Mouse (Mus musculus) brown adipose tissue, adult 24 weeks (tissue): ENCODE measurements at regions not wholly inside any gene's neighbourhood (a gene's known extent, or its start where the extent isn't known, plus 50 kb on each side); places are given as distances from the start of the nearest gene placed in this dataset.

Source experiments
- H3K27ac ChIP-seq: fragments of 200-500 bp; replicated peaks from 2 replicates; pipeline ENCODE4 v1.5.1; 2012; ENCODE audit warnings: low read depth, mild to moderate bottlenecking, low read length
- H3K4me1 ChIP-seq: fragments of 200-500 bp; 2 replicates; pipeline ENCODE4 v1.6.1; 2012; ENCODE audit warnings: low read length, mixed read lengths; ENCODE audit not compliant: control insufficient read depth, insufficient read depth, insufficient read length
- H3K4me3 ChIP-seq: fragments of 200-500 bp; 2 replicates; pipeline ENCODE4 v1.5.1; 2012; ENCODE audit warnings: low read depth, mild to moderate bottlenecking, low read length, moderate library complexity; ENCODE audit not compliant: insufficient read depth

DNA sequence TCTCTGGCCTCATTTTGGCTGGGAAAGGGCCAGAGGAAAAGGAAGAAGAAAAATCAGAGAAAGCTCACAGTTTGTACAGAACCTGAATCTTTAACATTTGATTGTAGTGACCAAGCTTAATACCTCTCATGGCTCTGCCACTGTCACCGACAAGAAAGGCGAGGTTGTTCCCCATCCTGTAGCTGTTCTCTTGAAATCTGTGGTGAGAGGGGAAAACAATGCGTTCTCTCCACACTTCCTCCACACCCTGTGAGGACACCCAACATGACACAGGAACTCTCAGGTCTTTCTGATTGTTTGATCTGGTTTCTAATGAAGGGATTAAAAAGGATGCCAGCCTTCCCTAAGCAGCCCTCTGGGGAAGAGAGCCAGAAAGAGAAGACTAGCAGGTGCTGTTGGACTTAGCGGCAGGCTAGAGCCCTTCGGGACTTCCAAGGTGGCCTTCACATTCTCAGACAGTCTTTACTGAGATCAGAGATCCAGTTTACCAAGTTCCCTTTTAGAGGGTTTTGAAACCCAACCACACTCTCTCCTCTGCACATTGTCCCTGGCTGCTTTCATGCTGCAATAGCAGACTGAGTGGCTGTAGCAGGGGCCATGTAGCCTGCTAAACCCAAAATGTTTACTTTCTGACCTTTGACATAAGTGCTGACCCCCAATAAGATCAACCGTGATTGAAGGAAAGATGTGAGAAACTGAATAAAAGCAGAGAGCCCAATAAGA, 98.5 kb upstream of the Pmfbp1 start:
- Histone ChIP-seq H3K27ac (no peak overlapping the region), H3K4me3 (no peak overlapping the region), H3K4me1 (no peaks in the 10 kb centered on the region)

- H3K27ac ChIP-seq = no peak overlapping the region
- H3K4me1 ChIP-seq = no peaks in the 10 kb centered on the region
Measured at GRCm38 (mm10) chr8:109399616-109400015, 94.2 kb upstream of the Pmfbp1 start.

DNA sequence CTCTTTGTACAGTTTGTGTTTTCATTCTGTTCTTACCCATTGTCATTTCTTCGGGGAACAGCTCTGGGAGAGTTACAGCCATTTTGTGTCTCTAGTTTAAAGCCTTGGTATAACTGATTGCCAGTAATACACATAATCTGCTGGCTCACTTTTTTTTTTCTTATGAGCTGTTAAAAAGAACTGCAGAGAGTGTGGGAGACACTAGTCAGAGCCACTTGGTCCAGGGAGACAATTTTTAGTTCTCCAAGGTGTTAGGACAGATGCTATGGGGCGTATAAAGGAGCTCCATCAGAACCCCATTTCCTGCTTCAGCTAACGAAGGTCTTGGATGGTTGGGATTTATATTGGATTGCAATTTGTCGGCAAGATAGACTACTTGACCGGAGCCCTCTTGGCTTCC, 93.6 kb upstream of the Pmfbp1 start:
- Histone ChIP-seq H3K27ac (no peak overlapping the region), H3K4me1 (no peaks in the 10 kb centered on the region), H3K4me3 (no peak overlapping the region)

More at GRCm38 (mm10) chr8:109399616-109400015, 94.2 kb upstream of the Pmfbp1 start:
- H3K4me3 ChIP-seq = no peak overlapping the region

GRCm38 (mm10) chr8:109407913-109408312, 85.9 kb upstream of the Pmfbp1 start:
- H3K27ac ChIP-seq = no peak overlapping the region
- H3K4me1 ChIP-seq = no peaks in the 10 kb centered on the region
- no peak overlapping the region for H3K4me3 ChIP-seq

- no peak overlapping the region for H3K4me3 ChIP-seq
- H3K4me1 ChIP-seq = no peaks in the 10 kb centered on the region
- no peak overlapping the region for H3K27ac ChIP-seq
Measured at GRCm38 (mm10) chr8:109410531-109410930, 83.3 kb upstream of the Pmfbp1 start.

DNA sequence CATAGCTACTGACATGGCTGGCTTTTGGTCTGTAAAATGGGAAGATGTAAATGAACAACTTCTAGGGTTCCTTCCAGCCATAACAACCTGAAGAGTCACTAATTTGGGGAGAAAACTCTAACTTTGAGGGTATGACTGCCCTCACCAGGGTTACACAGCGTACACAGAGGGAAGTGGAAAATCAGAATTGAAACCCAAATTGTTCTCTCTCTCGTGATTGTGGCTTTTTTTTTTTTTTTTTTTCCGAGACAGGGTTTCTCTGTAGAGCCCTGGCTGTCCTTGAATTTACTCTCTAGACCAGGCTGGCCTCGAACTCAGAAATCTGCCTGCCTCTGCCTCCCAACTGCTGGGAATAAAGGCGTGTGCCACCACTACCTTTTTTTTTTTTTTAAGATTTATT, 80.4 kb upstream of the Pmfbp1 start:
- Histone ChIP-seq H3K27ac (no peak overlapping the region), H3K4me3 (no peak overlapping the region), H3K4me1 (no peaks in the 10 kb centered on the region)

DNA sequence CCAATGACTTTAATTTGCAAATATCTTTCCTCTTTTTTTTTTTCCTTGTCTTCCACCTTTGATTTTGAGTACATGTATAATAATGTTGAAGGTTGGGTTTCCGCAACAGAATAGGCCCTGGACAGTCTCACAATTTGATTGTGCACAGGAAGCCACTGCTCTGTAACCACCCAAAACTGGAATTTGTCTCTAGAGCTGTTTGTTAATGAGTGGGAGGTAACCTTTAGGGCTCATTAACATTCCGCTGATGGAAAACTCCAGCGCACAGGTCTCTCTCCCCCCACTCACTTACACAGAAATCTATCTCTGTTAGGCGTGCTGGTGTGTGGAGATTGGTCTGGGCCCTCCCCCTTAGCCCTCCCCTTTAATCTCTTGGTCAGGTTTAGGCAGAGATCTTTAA, 78.5 kb upstream of the Pmfbp1 start:
- no peak overlapping the region for H3K27ac ChIP-seq
- H3K4me3 ChIP-seq = no peak overlapping the region
- H3K4me1 ChIP-seq = no peaks in the 10 kb centered on the region

- H3K4me3 ChIP-seq = no peak overlapping the region
- no peaks in the 10 kb centered on the region for H3K4me1 ChIP-seq
- no peak overlapping the region for H3K27ac ChIP-seq
Measured at GRCm38 (mm10) chr8:109415906-109416305, 77.9 kb upstream of the Pmfbp1 start.

GRCm38 (mm10) chr8:109416327-109417100, 77.3 kb upstream of the Pmfbp1 start:
- no peak overlapping the region for H3K27ac ChIP-seq
- no peaks in the 10 kb centered on the region for H3K4me1 ChIP-seq
- H3K4me3 ChIP-seq = no peak overlapping the region

DNA sequence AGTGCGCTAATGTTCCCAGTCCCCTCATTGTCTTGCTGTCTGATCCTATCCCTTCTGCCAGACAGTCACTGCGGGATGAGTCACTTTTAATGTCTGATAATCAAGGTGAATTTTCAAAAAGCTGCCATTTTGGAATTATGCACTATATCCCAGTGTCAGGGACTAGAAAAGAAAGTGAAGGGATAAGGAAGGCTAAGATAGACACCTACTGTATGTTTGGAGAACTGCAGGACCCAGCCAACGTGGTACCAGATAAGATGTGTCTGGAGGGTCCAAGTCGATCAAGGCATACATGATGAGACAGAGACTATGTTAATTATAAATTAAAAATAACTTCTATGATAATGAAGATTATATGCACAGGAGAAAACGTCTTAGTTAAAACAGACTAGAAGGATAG, 76.6 kb upstream of the Pmfbp1 start:
- Histone ChIP-seq H3K4me3 (no peak overlapping the region), H3K4me1 (no peaks in the 10 kb centered on the region)

GRCm38 (mm10) chr8:109417971-109418370, 75.9 kb upstream of the Pmfbp1 start:
- Histone ChIP-seq H3K4me3 (no peak overlapping the region), H3K4me1 (no peaks in the 10 kb centered on the region), H3K27ac (no peak overlapping the region)

More for the DNA sequence above, 76.6 kb upstream of the Pmfbp1 start:
- H3K27ac ChIP-seq = no peak overlapping the region

- Histone ChIP-seq H3K4me1 (no peaks in the 10 kb centered on the region), H3K27ac (no peak overlapping the region), H3K4me3 (no peak overlapping the region)
Measured at GRCm38 (mm10) chr8:109419029-109419596, 74.7 kb upstream of the Pmfbp1 start.

- H3K27ac ChIP-seq = no peak overlapping the region
- no peak overlapping the region for H3K4me3 ChIP-seq
- H3K4me1 ChIP-seq = no peaks in the 10 kb centered on the region
Measured at GRCm38 (mm10) chr8:109424004-109424403, 69.8 kb upstream of the Pmfbp1 start.

DNA sequence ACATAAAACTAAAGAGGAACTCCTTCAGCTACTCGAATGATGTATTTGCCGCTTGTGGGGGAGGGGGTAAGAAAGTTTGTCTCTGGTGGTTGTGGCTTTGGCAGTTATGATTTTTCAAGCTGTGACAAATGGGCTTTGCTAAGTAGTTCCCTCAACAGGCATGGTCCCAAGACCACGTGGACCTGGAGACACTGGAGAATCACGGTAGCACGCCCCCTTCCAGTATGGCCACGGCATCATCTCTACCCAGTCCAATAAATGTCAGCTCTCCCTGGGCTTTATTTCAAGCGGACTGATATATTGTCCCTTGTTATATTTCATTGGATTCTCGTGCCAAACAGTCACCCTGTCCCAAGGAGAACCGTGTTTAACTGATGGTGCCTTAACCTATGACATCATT, 65.3 kb upstream of the Pmfbp1 start:
- no peaks in the 10 kb centered on the region for H3K4me1 ChIP-seq
- no peak overlapping the region for H3K4me3 ChIP-seq
- H3K27ac ChIP-seq = no peak overlapping the region

DNA sequence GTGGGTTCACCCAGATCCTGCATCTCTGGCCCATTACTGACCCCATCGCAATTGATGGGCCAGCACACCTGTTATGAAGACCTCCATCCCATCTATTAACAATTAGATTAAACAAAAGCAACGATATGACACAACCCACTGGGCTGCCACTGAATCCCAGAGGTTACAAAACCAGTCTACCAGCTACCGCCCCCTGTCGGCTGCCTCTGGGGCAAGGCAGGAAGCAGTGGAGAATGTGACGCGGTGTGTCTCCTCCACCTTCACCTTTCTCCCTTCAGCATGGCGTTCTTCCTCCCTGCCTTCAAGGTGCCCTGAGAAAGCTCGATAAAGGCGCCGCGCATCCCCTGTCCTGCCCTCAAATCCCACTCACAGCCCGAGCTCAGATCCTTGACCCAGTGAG, 59.3 kb upstream of the Pmfbp1 start:
- no peak overlapping the region for H3K27ac ChIP-seq
- no peak overlapping the region for H3K4me3 ChIP-seq
- no peaks in the 10 kb centered on the region for H3K4me1 ChIP-seq

- Histone ChIP-seq H3K4me1 (no peaks in the 10 kb centered on the region), H3K4me3 (no peak overlapping the region), H3K27ac (no peak overlapping the region)
Measured at GRCm38 (mm10) chr8:109436056-109436455, 57.8 kb upstream of the Pmfbp1 start.
